Mouse (Mus musculus): ENCODE measurements around the gene Rap1gds1. TPM values are rescaled to one million over a fixed set of nuclear protein-coding genes. Genes with fewer than 3 reads are reported as not detected.

Gene Rap1gds1
- total RNA-seq, 2 experiments from 2014 or later, result 33.7 to 41.3 TPM

- no peak for DNase-seq (ENCODE audit: low spot score in 2 of 2)
These were observed 125.9 kb downstream of the Rap1gds1 start for GRCm38 (mm10) chr3:138949081-138949480.

- no peak for DNase-seq (ENCODE audit: low spot score in 2 of 2)
These were observed 129.5 kb downstream of the Rap1gds1 start for GRCm38 (mm10) chr3:138945516-138945915.

DNA sequence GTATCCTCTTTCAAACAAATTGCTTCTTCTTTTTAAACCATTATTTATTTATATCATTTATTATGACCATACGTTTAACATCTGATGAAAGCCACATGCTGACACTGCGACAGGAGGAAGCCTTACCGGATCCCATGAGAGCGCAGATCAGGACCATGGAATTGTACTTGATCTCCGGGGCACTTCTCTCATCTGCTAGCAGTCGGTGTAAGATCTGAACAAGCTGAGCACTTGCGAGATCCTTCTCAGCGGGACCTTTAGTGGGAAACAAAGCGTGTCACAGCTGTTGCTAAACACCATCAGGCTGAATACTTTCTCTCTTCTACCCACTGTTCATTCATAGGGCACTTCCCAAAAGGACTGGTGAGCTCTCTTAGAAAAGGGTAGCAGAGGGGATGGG, 133.4 kb downstream of the Rap1gds1 start:
- DNase-seq (ENCODE audit: low spot score in 2 of 2), result no peak

GRCm38 (mm10) chr3:138937241-138937640, 137.8 kb downstream of the Rap1gds1 start:
- DNase-seq (ENCODE audit: low spot score in 2 of 2), result no peak

- no peak for DNase-seq (ENCODE audit: low spot score in 2 of 2)
These were observed 138.2 kb downstream of the Rap1gds1 start for GRCm38 (mm10) chr3:138936780-138937179.

DNA sequence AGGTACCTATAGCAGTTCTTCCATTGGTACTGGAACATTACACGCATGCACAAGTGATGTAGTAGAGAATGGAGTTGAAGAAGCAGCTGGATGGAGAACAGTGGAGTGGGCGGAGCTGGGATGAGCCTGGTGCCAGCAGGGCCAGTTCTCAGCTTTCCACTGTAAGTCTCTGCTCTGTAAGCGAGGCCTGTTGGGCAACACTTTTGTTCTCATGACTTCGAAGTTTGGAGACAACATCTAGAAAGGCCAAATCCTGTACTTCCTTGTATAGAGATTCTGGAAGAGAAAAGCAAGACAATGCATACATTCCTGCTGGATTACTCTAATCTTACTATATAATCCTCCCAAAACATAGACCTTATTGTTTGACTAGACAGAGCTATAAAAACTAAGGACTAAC, 147.6 kb downstream of the Rap1gds1 start:
- no peak for DNase-seq (ENCODE audit: low spot score in 2 of 2)

- no peak for DNase-seq (ENCODE audit: low spot score in 2 of 2)
These were observed 148.8 kb downstream of the Rap1gds1 start for GRCm38 (mm10) chr3:138926161-138926560.

GRCm38 (mm10) chr3:138918241-138918640, 156.8 kb downstream of the Rap1gds1 start:
- no peak for DNase-seq (ENCODE audit: low spot score in 2 of 2)

DNA sequence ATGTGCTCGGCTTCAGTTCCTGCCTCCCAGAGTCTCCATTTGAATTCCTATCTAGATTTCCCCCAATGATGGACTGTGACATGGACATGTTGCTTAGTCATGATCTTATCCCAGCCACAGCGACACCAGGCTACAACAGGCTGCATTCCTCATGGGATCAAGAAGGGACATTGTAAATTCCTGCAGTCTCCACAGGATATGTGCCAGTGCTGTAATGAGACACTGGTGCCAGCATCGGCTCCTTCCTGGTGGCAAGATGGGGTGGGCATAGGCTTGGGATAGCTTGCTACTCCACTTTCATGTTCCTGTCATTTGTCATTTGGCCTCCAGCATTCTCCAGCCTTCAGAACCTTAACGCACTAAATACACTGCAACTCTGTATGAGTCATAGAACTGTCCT, 158.0 kb downstream of the Rap1gds1 start:
- DNase-seq (ENCODE audit: low spot score in 2 of 2), result no peak

DNA sequence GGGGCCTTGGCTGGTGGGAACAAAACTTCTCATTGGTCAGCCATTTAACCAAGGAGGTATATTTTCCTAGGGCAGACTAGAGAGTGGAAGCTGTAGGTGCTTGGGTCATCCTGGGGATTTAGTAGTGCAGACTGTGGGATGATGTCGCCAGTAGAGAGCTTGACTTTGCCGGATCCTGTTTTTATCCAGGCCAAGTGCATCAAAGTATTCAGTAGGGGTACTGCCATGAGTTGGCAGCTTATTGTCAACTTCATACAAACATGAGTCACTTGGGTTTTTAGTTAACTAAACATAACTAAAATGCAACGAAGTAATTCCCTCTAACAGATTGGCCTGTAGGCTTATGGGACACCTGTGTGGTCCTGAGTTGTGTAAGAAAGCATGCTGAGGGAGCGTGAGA, 158.4 kb downstream of the Rap1gds1 start:
- no peak for DNase-seq (ENCODE audit: low spot score in 2 of 2)

- DNase-seq (ENCODE audit: low spot score in 2 of 2), result no peak
These were observed 160.2 kb downstream of the Rap1gds1 start for GRCm38 (mm10) chr3:138914626-138915288.

GRCm38 (mm10) chr3:138912504-138912903, 162.5 kb downstream of the Rap1gds1 start:
- no peak for DNase-seq (ENCODE audit: low spot score in 2 of 2)

GRCm38 (mm10) chr3:138909313-138909712, 165.7 kb downstream of the Rap1gds1 start:
- DNase-seq (ENCODE audit: low spot score in 2 of 2), result no peak

DNA sequence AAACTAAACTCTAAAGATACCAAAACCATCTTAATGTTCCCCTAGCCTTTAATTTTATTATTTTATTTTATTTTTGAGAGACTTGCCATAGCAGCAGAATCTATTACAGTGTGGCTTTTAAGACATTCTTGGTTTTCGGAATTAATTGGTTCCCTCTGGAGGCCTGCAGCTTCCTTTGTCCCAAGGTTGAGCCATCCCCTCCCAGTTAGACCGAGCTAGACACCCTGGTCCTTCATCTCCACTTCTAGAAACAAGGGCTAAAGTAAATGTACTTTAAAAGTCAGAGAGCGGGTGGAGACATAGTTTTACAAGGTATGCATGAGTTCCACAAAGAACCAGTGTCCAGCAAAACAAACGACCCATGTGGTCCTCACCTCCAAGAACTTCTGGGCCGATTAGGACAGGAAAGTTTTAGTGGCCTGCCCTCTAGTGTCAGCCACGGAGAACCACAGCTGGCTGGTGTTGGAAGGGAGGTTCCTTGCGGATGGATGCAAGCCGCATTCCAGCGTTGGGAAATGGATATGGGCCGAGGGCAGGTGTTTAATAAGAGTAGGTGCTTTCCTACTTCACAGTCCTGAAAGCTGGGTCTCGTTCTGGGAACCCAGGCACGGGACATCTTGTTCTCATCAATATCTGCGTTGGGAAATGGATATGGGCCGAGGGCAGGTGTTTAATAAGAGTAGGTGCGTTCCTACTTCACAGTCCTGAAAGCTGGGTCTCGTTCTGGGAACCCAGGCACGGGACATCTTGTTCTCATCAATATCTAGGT, 168.7 kb downstream of the Rap1gds1 start:
- peak; percentile 53 to 75 for DNase-seq (ENCODE audit: low spot score in 2 of 2)

- DNase-seq (ENCODE audit: low spot score in 2 of 2), result peak in 1 of 2 experiments; percentile 55
These were observed 169.3 kb downstream of the Rap1gds1 start for GRCm38 (mm10) chr3:138905678-138906077.

DNA sequence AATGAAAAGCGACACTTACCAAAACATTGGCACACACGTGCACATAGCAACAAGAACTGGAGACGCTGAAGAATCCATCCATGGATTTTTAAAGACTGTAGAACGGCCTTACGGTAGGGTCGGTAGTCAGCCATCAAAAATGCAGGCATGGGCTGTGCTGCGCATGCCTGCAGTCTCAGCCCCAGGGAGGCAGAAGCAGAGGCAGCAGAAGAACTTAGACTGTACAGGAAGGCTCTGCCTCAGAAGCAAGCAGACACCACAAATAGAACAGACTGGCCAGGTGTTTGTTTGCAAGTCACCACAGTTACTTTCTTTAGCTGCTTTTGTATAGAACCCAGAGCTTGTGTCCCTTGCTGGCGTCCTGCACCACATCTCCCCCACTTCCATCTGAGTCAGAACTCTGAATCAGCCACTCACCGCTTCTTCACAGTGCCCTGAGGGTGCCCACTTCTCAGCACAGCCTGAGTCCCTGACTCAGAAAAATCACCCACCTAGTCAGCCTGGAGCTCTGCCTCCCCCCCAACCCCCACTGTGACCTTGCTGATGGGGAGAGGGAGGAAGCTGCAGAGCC, 174.3 kb downstream of the Rap1gds1 start:
- DNase-seq (ENCODE audit: low spot score in 2 of 2), result no peak

GRCm38 (mm10) chr3:138898055-138898454, 176.9 kb downstream of the Rap1gds1 start:
- no peak for DNase-seq (ENCODE audit: low spot score in 2 of 2)

DNA sequence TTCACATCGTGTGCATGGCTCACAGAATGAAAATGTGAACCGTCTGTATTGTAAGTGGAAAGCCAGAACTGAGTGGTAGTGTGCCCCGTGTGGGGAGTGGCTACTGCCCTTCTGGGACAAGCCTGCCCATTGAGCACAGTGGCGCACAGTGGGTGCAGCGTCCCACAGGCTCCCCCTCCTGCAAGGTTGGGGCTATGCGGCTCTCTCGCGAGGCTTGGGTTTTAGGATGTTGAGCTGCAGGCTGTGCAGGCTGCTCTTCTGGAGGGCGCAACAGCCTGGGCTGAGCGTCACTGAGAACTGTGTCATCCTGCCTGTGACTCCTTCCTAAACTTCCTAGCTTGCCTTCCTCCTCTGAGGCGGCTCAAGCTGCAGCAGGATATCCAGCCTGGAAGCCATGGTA, 177.5 kb downstream of the Rap1gds1 start:
- no peak for DNase-seq (ENCODE audit: low spot score in 2 of 2)

DNA sequence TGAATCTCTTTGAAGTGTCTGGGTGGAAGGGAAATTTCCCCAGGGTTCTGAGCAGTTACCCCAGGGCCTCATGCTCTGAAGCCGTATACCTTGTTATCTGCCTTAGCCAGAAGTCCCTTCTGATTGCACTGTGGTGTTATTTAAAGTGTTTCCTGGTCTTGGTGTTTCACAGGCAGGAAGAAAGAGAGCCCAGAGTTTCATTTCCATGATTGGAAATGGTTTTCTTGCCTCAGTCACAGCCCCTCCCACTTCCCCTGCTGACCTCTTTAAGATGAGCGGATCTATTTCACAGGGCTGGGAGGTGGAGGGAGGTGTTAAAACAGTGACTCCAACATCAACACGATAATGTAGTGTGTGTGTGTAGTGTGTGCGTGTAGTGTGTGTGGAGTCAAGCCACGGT, 181.5 kb downstream of the Rap1gds1 start:
- no peak for DNase-seq (ENCODE audit: low spot score in 2 of 2)

DNA sequence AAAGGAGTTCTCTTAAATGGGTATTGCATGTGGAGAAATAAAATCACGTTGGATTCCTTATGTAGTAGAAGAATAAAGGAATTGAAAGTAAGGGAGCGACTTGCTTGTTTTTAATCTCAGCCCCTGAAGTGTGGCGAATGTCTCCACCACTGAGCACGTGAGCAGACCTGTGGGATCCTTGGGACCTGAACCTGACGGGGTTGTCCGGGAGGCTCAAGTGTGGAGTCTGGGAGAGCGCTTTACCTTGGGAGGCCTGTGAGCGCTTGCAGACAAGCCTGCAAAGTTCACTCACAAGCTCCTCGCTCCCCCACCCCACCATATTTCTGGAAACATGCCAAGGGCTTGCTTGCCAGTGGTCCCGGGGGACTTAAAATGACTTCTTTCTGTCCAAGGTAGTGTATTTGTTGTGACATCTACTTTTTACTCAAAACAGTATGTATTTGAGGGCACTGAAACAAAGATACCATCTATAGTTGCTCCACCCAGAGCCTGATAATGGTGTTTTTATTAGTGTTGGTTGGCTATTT, 185.2 kb downstream of the Rap1gds1 start:
- no peak for DNase-seq (ENCODE audit: low spot score in 2 of 2)

DNA sequence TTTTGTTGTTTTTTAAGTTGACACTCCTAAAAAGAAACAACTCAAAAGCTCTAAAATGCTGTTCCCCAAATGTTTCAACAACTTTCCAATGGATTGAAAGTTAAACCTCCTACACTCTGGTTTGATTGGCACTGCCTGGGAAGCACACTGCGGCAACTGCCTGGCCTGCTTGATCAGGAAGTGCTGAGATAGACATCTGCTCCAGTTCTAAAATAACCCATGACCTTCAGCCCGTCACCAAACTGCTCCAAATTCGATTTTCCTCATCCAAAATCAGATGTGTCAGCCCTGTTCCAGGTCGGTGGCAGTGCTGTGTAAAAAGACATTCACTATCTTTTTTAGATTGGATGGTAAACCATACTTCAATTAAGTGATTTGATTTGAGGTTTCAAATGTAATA, 185.8 kb downstream of the Rap1gds1 start:
- no peak for DNase-seq (ENCODE audit: low spot score in 2 of 2)

- DNase-seq (ENCODE audit: low spot score in 2 of 2), result no peak
These were observed 188.9 kb downstream of the Rap1gds1 start for GRCm38 (mm10) chr3:138886121-138886520.

Measured in gastrocnemius, postnatal 4 days (tissue).